Comparison of ENCODE assay signal across 7 mouse cellular contexts in genomic region chr7:133122379-133123243, GRCm38 (mm10). TPM values are rescaled to one million over a fixed set of nuclear protein-coding genes. Genes with fewer than 3 reads are reported as not detected.
DNase-seq lines count a peak whose midpoint lies in the region; ATAC-seq and TF ChIP-seq lines count a peak whose summit lies in the region.

No protein-coding gene starts in this region.

- no peaks in the 10 kb centered on the region for H3K27me3 ChIP-seq in MEL (ENCODE audit: control insufficient read depth in 1 of 2, insufficient read depth in 2 of 2, low read length in 2 of 2)
- H3K27me3 ChIP-seq in forebrain, embryonic 11.5 days (ENCODE audit: control insufficient read depth, insufficient read depth, low read length) = no peaks in the 10 kb centered on the region; the same call in 1 of the 2 replicates
- no peaks in the 10 kb centered on the region for H3K27me3 ChIP-seq in stomach, embryonic 14.5 days (ENCODE audit: control insufficient read depth, insufficient read depth, low read length)

- TF ChIP-seq EP300 in MEL (IDR thresholded peaks at IDR 0.05; ENCODE audit: low read depth in 1 of 2, low read length in 2 of 2) = no peak

- no peak for TF ChIP-seq POLR2A in MEL (IDR thresholded peaks at IDR 0.05; ENCODE audit: control insufficient read depth in 1 of 2, insufficient read depth in 1 of 2, low read depth in 1 of 2, low read length in 2 of 2, poor library complexity in 1 of 2)

- no peak for TF ChIP-seq RAD21 in MEL (IDR thresholded peaks at IDR 0.05; ENCODE audit: low read depth, low read length)

- ATAC-seq in forebrain, embryonic 11.5 days (replicated peaks; ENCODE audit: low FRiP score) = peak; percentile 55
- ATAC-seq in stomach, embryonic 14.5 days (ENCODE audit: insufficient number of reproducible peaks, insufficient read depth, low FRiP score, low read depth) = no peak; the same call in 1 of the 2 replicates

- H3K4me1 ChIP-seq in MEL (ENCODE audit: control insufficient read depth in 1 of 2, insufficient read depth in 2 of 2, low read length in 2 of 2) = peaks cover 0 to 12% of the 10 kb centered on the region in 2 experiments; a peak in 3 of 4 replicates
- H3K4me1 ChIP-seq in forebrain, embryonic 11.5 days (replicated peaks; ENCODE audit: control insufficient read depth, insufficient read depth, low read length) = peaks cover 15% of the 10 kb centered on the region
- peaks cover 20% of the 10 kb centered on the region; the same call in 1 of the 2 replicates for H3K4me1 ChIP-seq in stomach, embryonic 14.5 days (ENCODE audit: control insufficient read depth, insufficient read depth, low read length)

- peaks cover 55% of the 10 kb centered on the region for H3K79me2 ChIP-seq in MEL (ENCODE audit: control insufficient read depth, insufficient read depth, low read length, poor library complexity)
- peaks cover 40% of the 10 kb centered on the region for H3K79me2 ChIP-seq in macrophage (ENCODE audit: inconsistent target)

- H3K36me3 ChIP-seq in MEL (ENCODE audit: control insufficient read depth in 1 of 2, insufficient read depth in 2 of 2, low read length in 2 of 2) (peaks cover 2 to 17% of the 10 kb centered on the region in 2 experiments; a peak in 3 of 4 replicates), macrophage (ENCODE audit: inconsistent target) (no peaks in the 10 kb centered on the region)
- H3K36me3 ChIP-seq in forebrain, embryonic 11.5 days (ENCODE audit: control insufficient read depth, insufficient read depth, low read length) = no peaks in the 10 kb centered on the region
- H3K36me3 ChIP-seq in stomach, embryonic 14.5 days (ENCODE audit: control insufficient read depth, insufficient read depth, low read length) = no peaks in the 10 kb centered on the region

- H3K9ac ChIP-seq in MEL (ENCODE audit: control insufficient read depth, low read depth, low read length, poor library complexity, severe bottlenecking) = peak overlapping the region; percentile 78
- peak overlapping the region; percentile 99 for H3K9ac ChIP-seq in forebrain, embryonic 11.5 days (ENCODE audit: low read length)
- peak overlapping the region; percentile 86 for H3K9ac ChIP-seq in stomach, embryonic 14.5 days (replicated peaks; ENCODE audit: low read depth, low read length)

- H3K4me3 ChIP-seq in MEL (ENCODE audit: control insufficient read depth in 1 of 2, insufficient read depth in 1 of 2, low read depth in 2 of 2, low read length in 2 of 2) (peak overlapping the region; percentile 97), macrophage (ENCODE audit: inconsistent target) (peak overlapping the region; percentile 43)
- H3K4me3 ChIP-seq in forebrain, embryonic 11.5 days (ENCODE audit: low read depth, low read length) = peak overlapping the region; percentile 80
- peak overlapping the region; percentile 91 for H3K4me3 ChIP-seq in stomach, embryonic 14.5 days (ENCODE audit: low read depth, low read length)

- WGBS in forebrain, embryonic 11.5 days = under 1% methylated on average over 79 of the region's 102 CpGs
- under 1% methylated on average over 100 of the region's 102 CpGs for WGBS in macrophage (ENCODE audit: missing documents)
- WGBS in stomach, embryonic 14.5 days = under 1% methylated on average over 85 of the region's 102 CpGs

- peak; percentile 54 for DNase-seq in MEL (ENCODE audit: low read depth, low spot score)
- DNase-seq in adrenal gland, postnatal 36 days = peak; percentile 63 to 73
- DNase-seq in forebrain, embryonic 11.5 days (ENCODE audit: low spot score) = peak; percentile 86
- peak; percentile 72 for DNase-seq in heart, postnatal 4 days
- DNase-seq in layer of hippocampus, postnatal 14 days (ENCODE audit: low spot score in 2 of 2) = peak; percentile 42 to 56

- H3K9me3 ChIP-seq in MEL (replicated peaks; ENCODE audit: insufficient read depth, low read length) = no peaks in the 10 kb centered on the region
- H3K9me3 ChIP-seq in forebrain, embryonic 11.5 days (ENCODE audit: control insufficient read depth, low read length) = no peaks in the 10 kb centered on the region
- H3K9me3 ChIP-seq in stomach, embryonic 14.5 days (ENCODE audit: control insufficient read depth, low read depth, low read length) = no peaks in the 10 kb centered on the region

- H3K27ac ChIP-seq in MEL (ENCODE audit: control insufficient read depth, low read depth, low read length) (peak overlapping the region; percentile 73), macrophage (peak overlapping the region; percentile 46)
- peak overlapping the region; percentile 99 for H3K27ac ChIP-seq in forebrain, embryonic 11.5 days (ENCODE audit: low read depth, low read length)
- peak overlapping the region; percentile 99 for H3K27ac ChIP-seq in stomach, embryonic 14.5 days (ENCODE audit: low read length)

- H3K4me2 ChIP-seq in forebrain, embryonic 11.5 days (ENCODE audit: low read depth, low read length, severe bottlenecking) = peak overlapping the region; percentile 92
- H3K4me2 ChIP-seq in stomach, embryonic 14.5 days (replicated peaks; ENCODE audit: low read depth, low read length) = peak overlapping the region; percentile 55

- no peak for TF ChIP-seq CTCF in MEL (IDR thresholded peaks at IDR 0.05 in 2 of 3, conservative IDR thresholded peaks at IDR 0.05 in 1 of 3; ENCODE audit: control insufficient read depth in 1 of 3, insufficient read depth in 1 of 3, low read depth in 2 of 3, low read length in 3 of 3, poor library complexity in 1 of 3, severe bottlenecking in 1 of 3)

TF ChIP-seq in MEL, 35 proteins besides CTCF, POLR2A, EP300 and RAD21:
- peak; percentile 31 for TF ChIP-seq MAZ (IDR thresholded peaks at IDR 0.05; ENCODE audit: low read depth, low read length)
- 0 out of 2 replicates have a peak, but pooled peaks have one; percentile 33 for TF ChIP-seq UBTF (IDR thresholded peaks at IDR 0.05; ENCODE audit: borderline replicate concordance, insufficient read depth, low read depth, low read length)
- TF ChIP-seq TBP (IDR thresholded peaks at IDR 0.05; ENCODE audit: low read depth, low read length) = 0 out of 2 replicates have a peak, but pooled peaks have one; percentile 6
- TF ChIP-seq ETS1 (IDR thresholded peaks at IDR 0.05; ENCODE audit: low read depth, low read length) = no peak
- peak; percentile 78; the same call in 1 of the 2 replicates for TF ChIP-seq CHD1 (IDR thresholded peaks at IDR 0.05; ENCODE audit: low read depth, low read length)
- peak; percentile 43 for TF ChIP-seq ZNF384 (IDR thresholded peaks at IDR 0.05; ENCODE audit: low read depth, low read length)
TF ChIP-seq in MEL: peak in this region for 5.

RNA-seq across cellular contexts. Expression of gene Fgfr2, which starts 0.5 kb away (rescaled TPM):
- not detected in 2 replicates for total RNA-seq in MEL (2012; rRNA removed)
- polyA plus RNA-seq in MEL (2012; ENCODE audit: insufficient read depth in 1 of 2, insufficient read length in 2 of 2, low read depth in 1 of 2, low replicate concordance in 2 of 2, missing spikeins in 1 of 2) (not detected), macrophage (2018) (not detected in 3 replicates)
- total RNA-seq in adrenal gland, postnatal 36 days (2021) = 100 to 1,000 TPM; 190 to 480 TPM
- polyA plus RNA-seq in forebrain, embryonic 11.5 days (2014; fragmentation: Nextera tagmentation; extraction: Ambion mirVana) = 93.6 and 99.4 TPM in 2 replicates
- 10 to 100 TPM; 10.2 to 10.6 TPM for total RNA-seq in heart, postnatal 4 days (2021)
- 10 to 100 TPM; 38.3 to 40.2 TPM for total RNA-seq in layer of hippocampus, postnatal 14 days (2021)
- 1 to 10 TPM in 1 of 26 experiments, not detected in 25; 5.6 TPM for total RNA-seq in macrophage (2018; cell fraction: chromatin; rRNA removed)
- under 1 TPM in 1 of 26 experiments, not detected in 25; 0.05 TPM for total RNA-seq in macrophage (2018; cell fraction: cytosol; rRNA removed)
- 1 to 10 TPM in 1 of 26 experiments, not detected in 25; 1.0 TPM for total RNA-seq in macrophage (2018; cell fraction: nucleus; rRNA removed)
- polyA plus RNA-seq in stomach, embryonic 14.5 days (2014; fragmentation: Nextera tagmentation; extraction: Ambion mirVana) = 165 and 169 TPM in 2 replicates

RNA-seq across cellular contexts. Expression of gene Ctbp2, which starts 1.5 kb away (rescaled TPM):
- total RNA-seq in MEL (2012; rRNA removed) = 61.5 and 74.9 TPM in 2 replicates
- 10 to 100 TPM in 1 of 2 experiments, not detected in 1; 90.7 TPM for polyA plus RNA-seq in MEL (2012; ENCODE audit: insufficient read depth in 1 of 2, insufficient read length in 2 of 2, low read depth in 1 of 2, low replicate concordance in 2 of 2, missing spikeins in 1 of 2)
- 10 to 100 TPM; 65.6 to 68.6 TPM for total RNA-seq in adrenal gland, postnatal 36 days (2021)
- polyA plus RNA-seq in forebrain, embryonic 11.5 days (2014; fragmentation: Nextera tagmentation; extraction: Ambion mirVana) = 137 and 150 TPM in 2 replicates
- total RNA-seq in heart, postnatal 4 days (2021) = 10 to 100 TPM; 56.0 to 65.3 TPM
- total RNA-seq in layer of hippocampus, postnatal 14 days (2021) = 10 to 100 TPM; 46.4 to 52.1 TPM
- 100 to 1,000 TPM in 5 of 26 experiments, 10 to 100 TPM in 21; 39.6 to 123 (median 79.2) TPM for total RNA-seq in macrophage (2018; cell fraction: chromatin; rRNA removed)
- 10 to 100 TPM; 28.9 to 55.4 (median 40.6) TPM for total RNA-seq in macrophage (2018; cell fraction: cytosol; rRNA removed)
- total RNA-seq in macrophage (2018; cell fraction: nucleus; rRNA removed) = 100 to 1,000 TPM in 1 of 26 experiments, 10 to 100 TPM in 25; 26.8 to 103 (median 56.2) TPM
- polyA plus RNA-seq in macrophage (2018) = 29.4 to 52.3 TPM (median 34.1 TPM) in 3 replicates
- 117 and 120 TPM in 2 replicates for polyA plus RNA-seq in stomach, embryonic 14.5 days (2014; fragmentation: Nextera tagmentation; extraction: Ambion mirVana)

Comparison
In these comparisons a context has a peak if more than half of its experiments do, and no peak if none do; other contexts are left out.
1. H3K27ac ChIP-seq: peak in every context shown above with its lines; median percentile 99 in forebrain, embryonic 11.5 days; 99 in stomach, embryonic 14.5 days; 73 in MEL; 46 in macrophage.
2. H3K4me3 ChIP-seq: peak in every context shown above with its lines; median percentile 97 in MEL; 91 in stomach, embryonic 14.5 days; 80 in forebrain, embryonic 11.5 days; 43 in macrophage.
3. RNA of gene Fgfr2, which starts 0.5 kb away (total RNA-seq): 190 to 480 TPM in adrenal gland, postnatal 36 days, 38.3 to 40.2 TPM in layer of hippocampus, postnatal 14 days and 10.2 to 10.6 TPM in heart, postnatal 4 days; not detected in MEL; every median in the first group is over 10 times any median in the second.
4. Peak in every context shown above with its lines, with median percentiles within 50 percentile points of each other: DNase-seq and H3K9ac ChIP-seq.